Mouse (Mus musculus) R1 (cell line): ENCODE results near the gene Dirc2.

Experiments
- DNase-seq: peaks from one replicate; pipeline ENCODE4 v3.0.0-alpha.2; 2018; ENCODE audit warnings: low read depth, low spot score

Gene Dirc2

DNA sequence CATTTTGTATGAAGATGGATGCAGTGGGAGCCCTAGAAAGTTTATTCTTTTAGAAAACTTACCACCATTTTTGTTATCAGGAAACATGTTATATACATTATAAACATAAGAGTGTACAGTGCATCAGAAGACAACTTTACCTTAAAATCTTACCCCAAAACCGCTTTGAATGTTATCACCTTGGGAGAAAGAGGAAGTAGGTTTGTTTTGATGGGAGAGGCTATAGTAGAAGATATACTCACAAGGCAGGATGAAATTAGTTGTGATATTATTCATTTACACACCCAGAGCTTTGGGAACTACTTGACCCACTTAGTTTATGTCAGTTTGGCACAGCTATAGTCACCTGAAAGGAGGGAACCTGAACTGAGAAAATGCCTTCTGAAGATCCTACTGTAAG, 6.7 kb upstream of the Dirc2 start:
- DNase-seq: no peak

DNA sequence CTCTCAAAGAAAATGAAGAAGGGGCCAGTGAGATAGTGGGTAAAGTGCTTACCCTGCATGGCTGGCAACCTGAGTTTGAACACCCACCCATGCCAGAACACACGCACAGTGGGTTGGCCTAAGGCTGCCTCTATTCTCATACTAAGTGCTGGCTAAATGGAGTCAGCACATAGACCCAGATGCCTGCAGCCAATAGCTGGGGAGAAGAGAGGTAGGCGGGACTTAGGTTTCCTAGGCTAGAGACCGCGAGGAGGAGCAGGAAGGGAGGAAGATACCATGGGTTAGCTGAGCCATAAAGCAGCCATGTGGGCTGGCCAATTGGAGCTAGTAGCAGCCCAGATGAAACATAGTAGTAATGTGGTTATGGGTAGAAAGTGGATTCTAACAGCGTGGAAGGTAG, 3.4 kb upstream of the Dirc2 start:
- peak; percentile 98 for DNase-seq

DNA sequence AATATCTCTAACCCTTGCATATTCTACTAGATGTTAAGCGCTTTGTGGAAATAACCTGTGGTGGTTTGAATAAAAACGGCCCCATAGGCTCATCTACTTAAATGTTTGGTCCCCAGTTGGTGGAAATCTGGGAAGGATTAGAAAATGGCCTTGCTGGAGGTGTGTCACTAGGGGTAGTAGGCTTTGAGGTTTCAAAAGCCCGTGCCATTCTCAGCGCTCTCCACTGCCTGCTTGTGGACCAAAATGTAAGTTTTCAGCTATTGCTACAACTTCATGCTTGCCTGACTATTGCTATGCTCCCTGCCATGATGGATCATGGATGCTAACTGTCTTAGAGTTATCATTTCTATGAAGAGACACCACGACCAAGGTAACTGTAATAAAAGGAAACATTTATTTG, 2.5 kb upstream of the Dirc2 start:
- no peak for DNase-seq

- DNase-seq: peak; percentile 92
Observed at GRCm38 (mm10) chr16:35771141-35771540, 2.0 kb upstream of the Dirc2 start.

- peak; percentile 92 for DNase-seq
Observed at GRCm38 (mm10) chr16:35769878-35770657, 912 bp upstream of the Dirc2 start, which contains the start of gene Hspbap1. TSS of gene Hspbap1 (plus strand) at chr16:35770375.

- no peak for DNase-seq
Observed at GRCm38 (mm10) chr16:35768469-35768784, 729 bp downstream of the Dirc2 start.

GRCm38 (mm10) chr16:35766366-35766765, 2.8 kb downstream of the Dirc2 start:
- DNase-seq: no peak

DNA sequence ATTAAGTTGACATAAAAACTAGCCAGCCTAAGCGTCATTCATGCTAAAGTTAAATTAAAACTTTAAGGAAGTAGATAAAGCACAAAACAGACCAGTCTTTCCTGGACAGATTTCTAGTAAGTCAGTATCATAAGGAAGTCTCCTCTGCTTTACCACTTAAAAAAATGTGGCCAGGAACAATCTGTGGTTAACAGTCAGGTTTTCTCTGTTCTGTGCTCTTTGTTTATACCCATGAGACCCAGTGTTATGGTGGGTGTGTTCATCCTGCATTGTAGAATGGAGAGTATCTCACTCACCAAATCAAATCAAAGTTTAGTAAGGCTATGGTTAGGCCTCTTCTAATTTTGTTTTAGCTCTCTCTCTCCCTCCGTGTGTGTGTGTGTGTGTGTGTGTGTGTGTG, 3.7 kb downstream of the Dirc2 start:
- no peak for DNase-seq

DNA sequence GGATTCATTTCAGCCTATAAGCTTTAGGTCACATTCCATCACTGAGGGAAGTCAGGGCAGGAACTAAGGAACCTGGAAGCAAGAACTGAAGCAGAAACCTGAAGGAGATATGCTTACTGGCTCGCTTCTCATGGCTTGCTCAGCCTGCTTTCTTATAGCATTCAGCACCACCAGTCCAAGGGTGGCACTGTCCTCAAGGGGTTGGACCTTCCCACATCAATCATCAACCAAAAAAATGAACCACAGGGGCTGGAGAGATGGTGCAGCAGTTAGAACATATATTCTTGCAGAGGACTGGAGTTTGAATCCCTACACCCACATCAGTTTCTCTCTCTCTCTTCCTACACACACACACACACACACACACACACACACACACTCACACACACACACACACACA, 4.2 kb downstream of the Dirc2 start:
- no peak for DNase-seq

GRCm38 (mm10) chr16:35763590-35764296, 5.4 kb downstream of the Dirc2 start:
- DNase-seq: no peak

GRCm38 (mm10) chr16:35759401-35759800, 9.8 kb downstream of the Dirc2 start:
- DNase-seq: no peak

DNA sequence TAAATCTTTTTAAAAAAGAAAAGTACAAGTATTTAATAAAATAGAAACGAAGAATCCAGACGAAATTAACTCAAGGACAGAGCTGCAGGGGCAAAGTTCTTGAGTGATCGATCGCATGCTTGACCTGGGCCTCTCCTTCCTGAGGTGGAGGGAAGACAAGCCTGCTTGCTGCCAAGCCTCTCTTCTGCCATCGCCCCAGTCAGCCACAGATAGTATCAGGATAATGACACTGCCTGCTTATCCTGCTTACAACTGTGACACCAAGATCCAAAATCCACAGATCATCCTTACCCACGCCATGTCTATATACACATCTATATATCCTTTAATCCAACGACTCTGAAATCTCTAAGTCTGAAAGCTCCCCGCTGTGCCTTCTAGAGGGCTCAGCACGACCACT, 12.5 kb downstream of the Dirc2 start:
- no peak for DNase-seq

GRCm38 (mm10) chr16:35755502-35756334, 13.4 kb downstream of the Dirc2 start:
- no peak for DNase-seq

DNA sequence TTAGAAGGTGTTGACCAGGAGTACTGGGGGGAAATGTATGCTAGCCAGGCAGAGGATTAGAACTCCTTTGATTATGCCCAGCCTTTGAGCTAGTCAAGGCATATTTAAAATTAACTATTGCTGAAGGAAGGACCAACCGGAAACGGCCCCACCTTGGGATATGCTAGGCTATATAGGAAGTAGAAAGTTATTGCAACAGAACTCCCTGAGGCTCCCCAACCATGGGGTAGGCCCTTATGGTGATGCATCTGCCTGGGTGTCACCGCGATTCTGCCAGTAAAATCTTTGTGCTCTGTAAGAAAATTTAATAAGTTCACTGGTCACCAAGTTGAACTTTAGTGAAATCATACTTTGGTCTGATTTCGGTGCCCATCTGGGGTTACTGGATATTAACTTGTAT, 15.2 kb downstream of the Dirc2 start:
- DNase-seq: no peak

- DNase-seq: no peak
Observed at GRCm38 (mm10) chr16:35751841-35752240, 17.3 kb downstream of the Dirc2 start.

DNA sequence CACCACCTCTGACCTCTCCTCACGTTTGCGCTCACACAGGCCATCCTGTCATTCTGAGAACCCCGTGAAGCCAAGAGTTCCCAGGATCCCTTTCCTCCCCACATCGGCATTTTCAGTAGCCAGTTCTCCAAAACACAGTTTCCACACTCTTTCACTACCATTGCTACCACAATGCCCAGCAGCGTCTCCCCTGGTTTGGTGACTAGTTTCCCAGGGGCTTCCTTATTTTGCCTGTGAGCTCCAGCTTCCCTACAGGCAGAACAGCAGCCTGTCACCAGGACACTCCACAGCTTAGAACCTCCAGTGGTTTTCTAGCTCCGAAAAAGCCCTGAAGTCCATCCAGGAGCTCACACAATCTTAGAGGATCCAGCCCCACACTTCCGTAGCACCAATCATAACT, 19.8 kb downstream of the Dirc2 start:
- no peak for DNase-seq

- no peak for DNase-seq
Observed at GRCm38 (mm10) chr16:35748237-35748603, 20.9 kb downstream of the Dirc2 start.

DNA sequence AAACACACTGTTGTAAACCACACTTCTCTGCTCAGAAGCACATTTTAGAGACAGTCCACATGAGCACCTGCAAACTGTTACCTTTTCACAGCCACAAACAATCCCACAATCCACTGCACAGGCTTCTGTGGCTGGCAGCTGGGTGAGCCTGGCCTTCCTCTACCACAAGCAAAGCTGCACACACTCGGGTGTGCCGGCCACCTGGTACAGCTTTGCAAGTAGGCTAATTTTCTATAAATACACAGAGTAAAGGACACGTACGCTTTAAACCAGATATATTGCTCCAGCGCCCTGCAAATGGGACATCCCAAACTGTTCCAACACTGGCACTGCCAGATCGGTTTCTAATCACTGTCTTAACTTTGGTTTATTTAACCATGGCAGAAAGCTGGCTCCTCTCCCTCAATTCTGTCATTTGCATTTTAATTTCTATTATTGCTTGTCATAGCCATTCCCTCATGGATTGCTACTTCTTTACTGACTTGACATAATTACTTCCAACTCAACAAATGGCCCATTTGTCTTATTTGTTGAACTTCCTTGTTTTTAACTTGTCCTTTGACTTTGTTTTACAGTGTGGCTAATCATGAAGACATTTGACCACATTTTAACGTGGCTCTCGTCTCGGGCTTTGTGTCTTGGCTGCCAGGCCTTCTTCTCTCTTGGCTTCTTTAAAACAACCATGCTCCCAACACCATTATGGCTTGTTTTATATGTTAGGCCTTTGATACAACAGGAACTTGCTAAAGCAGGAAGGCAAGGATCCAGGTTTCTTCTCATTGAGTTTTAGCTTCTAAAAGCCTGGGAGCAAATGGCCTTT, 21.5 kb downstream of the Dirc2 start:
- no peak for DNase-seq

- no peak for DNase-seq
Observed at GRCm38 (mm10) chr16:35742251-35742937, 26.8 kb downstream of the Dirc2 start.

- DNase-seq: no peak
Observed at GRCm38 (mm10) chr16:35741621-35742020, 27.5 kb downstream of the Dirc2 start.

GRCm38 (mm10) chr16:35740943-35741342, 28.2 kb downstream of the Dirc2 start:
- peak; percentile 16 for DNase-seq
